Mouse (Mus musculus): Measurements from ENCODE around the gene Col9a3. TPM values are rescaled to one million over a fixed set of nuclear protein-coding genes. Genes with fewer than 3 reads are reported as not detected.
A peak's percentile ranks its signal among the peaks of the same experiment; 100 is the strongest.

Col9a3 gene
- polyA plus RNA-seq, 1 experiment from 2014 or later = 8.8 TPM

DNA sequence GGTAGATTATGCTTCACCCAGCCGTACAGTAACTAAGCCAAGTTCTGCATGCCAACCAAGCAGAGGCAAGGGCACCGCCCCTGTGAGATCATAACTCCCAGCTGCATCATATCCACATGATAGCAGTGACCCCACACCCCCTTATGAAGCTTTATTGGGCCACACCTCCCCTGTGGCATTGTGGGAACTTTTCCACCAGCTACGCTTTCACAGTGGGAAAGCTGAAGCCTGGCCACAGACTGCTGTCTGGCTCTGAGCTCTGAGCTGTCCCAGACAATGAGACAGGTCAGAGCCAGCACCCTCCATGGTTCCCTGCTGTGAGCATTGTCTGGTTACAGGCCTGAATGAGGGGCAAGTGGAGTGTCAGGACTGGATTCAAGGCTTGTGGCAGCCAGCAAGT lies 16.6 kb upstream of the Col9a3 start, which contains the start of gene Mrgbp:
Gene Mrgbp (plus strand): TSS at position 303 of the 400 bp plus-strand sequence.
- peak within 1 kb of the TSS; percentile 86; the same call in 1 of the 2 replicates for H3K4me2 ChIP-seq
- H3K36me3 ChIP-seq = peaks cover 16% of the 10 kb centered on the region
- H3K27me3 ChIP-seq = peaks cover 4% of the 10 kb centered on the region; the same call in 1 of the 2 replicates
- no peak within 1 kb of the TSS for H3K9ac ChIP-seq
- no peaks in the 10 kb centered on the region for H3K9me3 ChIP-seq (replicated peaks)
- ATAC-seq (replicated peaks; ENCODE audit: low FRiP score) = no peak
- H3K4me1 ChIP-seq = peaks cover 25% of the 10 kb centered on the region
- H3K4me3 ChIP-seq (replicated peaks) = no peak within 1 kb of the TSS
- H3K27ac ChIP-seq = peak within 1 kb of the TSS; percentile 24
- WGBS = 62% methylated on average over 3 of the region's 3 CpGs

DNA sequence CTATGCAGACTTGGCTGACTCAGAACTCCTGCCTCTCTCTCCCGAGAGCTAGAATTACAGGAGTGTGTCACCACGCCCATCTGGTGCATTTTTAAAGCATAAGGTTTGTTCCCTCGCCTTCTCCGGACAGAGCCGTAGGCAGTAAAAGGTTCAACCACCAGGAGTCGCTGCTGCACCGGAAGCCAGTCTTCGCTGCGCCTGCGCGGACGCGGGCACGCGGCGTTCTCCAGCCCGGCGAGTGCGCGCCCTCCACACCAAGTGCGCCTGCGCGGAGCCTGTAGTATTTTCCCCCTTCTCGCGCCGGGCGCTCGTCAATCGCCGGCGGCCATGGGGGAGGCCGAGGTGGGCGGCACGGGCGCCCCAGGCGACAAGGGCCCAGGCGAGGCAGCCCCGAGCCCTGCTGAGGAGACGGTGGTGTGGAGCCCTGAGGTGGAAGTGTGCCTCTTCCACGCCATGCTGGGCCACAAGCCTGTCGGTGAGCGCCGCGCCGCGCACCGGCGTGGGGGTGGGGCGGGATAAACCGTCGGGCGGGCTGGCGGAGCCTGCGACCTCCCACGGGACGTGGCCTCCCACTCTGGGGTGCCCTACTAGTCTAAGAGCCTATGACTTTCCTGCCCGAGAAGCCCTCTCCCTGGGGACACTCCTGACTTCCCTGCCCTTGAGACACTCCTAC lies 15.0 kb upstream of the Col9a3 start:
- Histone ChIP-seq H3K4me3 (replicated peaks) (peak overlapping the region; percentile 93), H3K36me3 (peaks cover 30% of the 10 kb centered on the region), H3K4me2 (peak overlapping the region; percentile 86), H3K27me3 (peaks cover 4% of the 10 kb centered on the region; the same call in 1 of the 2 replicates), H3K9me3 (replicated peaks) (no peaks in the 10 kb centered on the region), H3K4me1 (peaks cover 21% of the 10 kb centered on the region), H3K27ac (peak overlapping the region; percentile 82), H3K9ac (peak overlapping the region; percentile 97)
- peak; percentile 90 for ATAC-seq (replicated peaks; ENCODE audit: low FRiP score)
- WGBS = under 1% methylated on average over 54 of the region's 57 CpGs

DNA sequence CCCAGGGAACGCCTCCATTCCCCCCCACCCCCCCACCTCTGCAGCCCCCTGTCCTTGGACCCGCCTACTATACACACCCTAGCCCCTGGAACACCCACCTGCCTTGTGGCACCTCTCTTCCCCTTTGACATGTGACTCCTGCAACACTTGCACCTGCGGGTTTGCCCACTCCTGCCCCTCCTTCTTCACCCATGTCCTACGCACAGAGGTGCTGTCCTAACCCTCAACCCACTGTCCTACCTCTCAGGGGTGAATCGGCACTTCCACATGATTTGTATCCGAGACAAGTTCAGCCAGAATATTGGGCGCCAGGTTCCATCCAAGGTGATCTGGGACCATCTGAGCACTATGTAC lies 14.5 kb upstream of the Col9a3 start:
- Histone ChIP-seq H3K9me3 (replicated peaks) (no peaks in the 10 kb centered on the region), H3K36me3 (peaks cover 30% of the 10 kb centered on the region), H3K4me1 (peaks cover 21% of the 10 kb centered on the region), H3K27ac (no peak overlapping the region), H3K4me2 (peak overlapping the region; percentile 86), H3K27me3 (peaks cover 4% of the 10 kb centered on the region; the same call in 1 of the 2 replicates), H3K4me3 (replicated peaks) (peak overlapping the region; percentile 93), H3K9ac (peak overlapping the region; percentile 97)
- 21% methylated on average over 7 of the region's 7 CpGs for WGBS
- ATAC-seq (replicated peaks; ENCODE audit: low FRiP score) = no peak; the same call in 1 of the 2 replicates

DNA sequence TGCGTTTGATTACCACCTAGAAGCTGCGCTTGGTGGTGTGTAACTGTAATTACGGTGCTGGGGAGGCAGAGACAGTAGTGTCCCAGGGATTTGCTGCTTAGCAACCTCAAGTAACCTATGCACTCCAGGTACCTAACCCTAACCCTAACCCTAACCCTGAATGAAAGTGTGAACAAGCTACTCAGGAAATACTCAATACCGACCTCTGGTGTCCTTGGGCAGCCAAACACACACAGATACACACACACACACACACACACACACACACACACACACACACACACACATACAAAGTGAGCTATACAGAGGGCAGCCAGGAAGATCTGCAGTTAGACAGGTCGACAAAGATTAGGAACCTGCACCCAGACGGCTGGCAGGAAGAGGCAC lies 8.9 kb upstream of the Col9a3 start:
- no peaks in the 10 kb centered on the region for H3K9me3 ChIP-seq (replicated peaks)
- peaks cover 62% of the 10 kb centered on the region for H3K36me3 ChIP-seq
- peaks cover 25% of the 10 kb centered on the region for H3K4me1 ChIP-seq
- peak overlapping the region; percentile 94 for H3K27ac ChIP-seq
- no peaks in the 10 kb centered on the region for H3K27me3 ChIP-seq
- peak overlapping the region; percentile 87 for H3K9ac ChIP-seq
- peak overlapping the region; percentile 79 for H3K4me2 ChIP-seq
- 48% methylated on average over 6 of the region's 6 CpGs for WGBS
- peak overlapping the region; percentile 98 for H3K4me3 ChIP-seq (replicated peaks)
- ATAC-seq (replicated peaks; ENCODE audit: low FRiP score) = peak; percentile 3; the same call in 1 of the 2 replicates

DNA sequence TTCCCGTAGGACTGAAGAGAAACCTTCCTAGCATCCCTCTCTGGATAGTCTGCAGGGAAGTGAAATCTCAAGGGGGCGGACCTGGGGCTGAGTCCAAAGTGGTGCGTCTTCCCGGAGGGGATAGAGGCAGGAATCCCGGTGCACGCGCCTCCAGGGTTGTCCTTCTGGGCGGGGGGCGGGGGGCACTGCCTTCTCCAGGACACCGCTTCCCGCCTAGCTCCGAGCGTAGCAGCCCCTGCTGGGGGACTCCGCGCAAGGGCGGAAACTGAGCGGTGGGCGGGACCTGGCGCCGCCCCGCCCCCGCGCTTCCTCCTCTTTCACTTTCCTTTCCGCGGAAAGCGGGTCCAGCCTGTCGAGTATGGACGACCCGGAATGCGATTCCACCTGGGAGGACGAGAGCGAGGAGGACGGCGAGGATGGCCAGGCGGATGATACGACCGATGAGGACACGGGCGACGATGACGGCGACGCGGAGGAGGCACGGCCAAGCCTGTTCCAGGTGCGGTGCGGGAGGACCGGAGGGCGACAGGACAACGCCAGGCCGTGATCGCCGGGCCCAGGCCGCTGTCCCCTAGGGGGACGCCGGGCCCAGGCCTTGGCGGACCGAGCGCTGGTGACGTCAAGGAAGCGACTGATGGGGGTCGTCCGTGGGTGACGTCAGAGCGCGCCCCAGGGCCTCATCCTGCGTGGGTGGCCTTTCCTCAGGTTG lies 8.3 kb upstream of the Col9a3 start, which contains the start of gene Ogfr:
Gene Ogfr (plus strand): TSS at position 123 of the 709 bp plus-strand sequence.
- peaks cover 19% of the 10 kb centered on the region for H3K4me1 ChIP-seq
- peak within 1 kb of the TSS; percentile 79 for H3K4me2 ChIP-seq
- peaks cover 67% of the 10 kb centered on the region for H3K36me3 ChIP-seq
- H3K9me3 ChIP-seq (replicated peaks) = no peaks in the 10 kb centered on the region
- peak within 1 kb of the TSS; percentile 87 for H3K9ac ChIP-seq
- no peaks in the 10 kb centered on the region for H3K27me3 ChIP-seq
- H3K4me3 ChIP-seq (replicated peaks) = peak within 1 kb of the TSS; percentile 98
- peak; percentile 94 for ATAC-seq (replicated peaks; ENCODE audit: low FRiP score)
- under 1% methylated on average over 67 of the region's 67 CpGs for WGBS
- peak within 1 kb of the TSS; percentile 94 for H3K27ac ChIP-seq

DNA sequence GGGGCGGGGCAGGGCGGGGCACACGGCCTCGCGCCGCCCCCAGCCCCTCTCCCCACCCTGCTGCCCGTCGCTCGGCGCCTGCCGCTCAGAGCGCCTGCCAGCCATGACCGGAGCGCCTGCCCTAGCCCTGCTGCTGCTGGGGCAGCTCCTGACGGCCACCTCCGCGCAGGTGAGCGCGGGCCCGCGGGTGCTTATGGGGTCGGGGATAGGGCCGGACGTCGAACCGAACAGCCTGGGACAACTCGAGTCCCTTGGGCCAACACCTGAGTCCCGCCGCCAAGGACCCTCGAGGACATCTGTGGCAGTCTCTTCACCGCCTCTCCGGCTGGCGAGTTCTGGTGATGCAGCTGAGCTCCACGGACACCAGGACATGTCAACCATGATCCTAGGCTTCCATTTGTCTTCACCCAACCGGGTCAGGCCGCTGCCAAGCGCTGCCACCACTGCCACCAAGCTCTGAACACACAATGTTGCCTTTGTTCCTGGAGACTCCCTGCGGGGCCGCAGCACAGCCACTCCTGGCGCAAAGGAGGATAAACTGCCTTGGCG lies 641 bp downstream of the Col9a3 start:
- 2% methylated on average over 40 of the region's 41 CpGs for WGBS
- peak; percentile 75 for ATAC-seq (replicated peaks; ENCODE audit: low FRiP score)
- peak overlapping the region; percentile 68 for H3K4me2 ChIP-seq
- H3K4me3 ChIP-seq (replicated peaks) = peak overlapping the region; percentile 38
- peaks cover 19% of the 10 kb centered on the region for H3K4me1 ChIP-seq
- H3K27ac ChIP-seq = 0 out of 2 replicates have a peak overlapping the region, but pooled peaks have one; percentile 23
- no peaks in the 10 kb centered on the region for H3K9me3 ChIP-seq (replicated peaks)
- H3K36me3 ChIP-seq = peaks cover 31% of the 10 kb centered on the region
- H3K9ac ChIP-seq = peak overlapping the region; percentile 35
- peaks cover 35% of the 10 kb centered on the region for H3K27me3 ChIP-seq

DNA sequence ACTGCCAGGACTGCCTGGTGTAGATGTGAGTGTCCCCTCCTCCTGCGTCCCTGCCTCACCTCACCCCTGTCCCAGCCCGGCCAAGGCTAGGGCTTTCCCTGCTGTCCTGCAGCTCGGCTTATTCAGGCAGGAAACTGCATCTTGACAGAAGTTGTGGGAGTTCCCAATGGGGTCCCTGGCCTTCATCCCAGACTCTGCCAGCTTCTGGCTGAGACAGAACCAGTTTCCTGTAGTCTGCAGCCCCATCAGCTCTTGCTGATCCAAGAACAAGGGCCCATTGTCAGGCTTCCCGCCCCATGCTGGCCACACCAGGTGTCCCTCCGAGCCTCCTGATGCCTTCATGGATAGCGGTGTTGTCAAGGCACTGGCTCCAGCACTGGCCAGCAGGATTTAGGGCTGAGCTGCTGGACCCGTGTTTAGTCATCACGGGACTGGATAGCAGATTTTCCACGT lies 3.0 kb downstream of the Col9a3 start:
- no peak for ATAC-seq (replicated peaks; ENCODE audit: low FRiP score)
- Histone ChIP-seq H3K36me3 (peaks cover 7% of the 10 kb centered on the region), H3K4me3 (replicated peaks) (no peak overlapping the region), H3K27me3 (peaks cover 35% of the 10 kb centered on the region), H3K4me1 (peaks cover 19% of the 10 kb centered on the region), H3K9me3 (replicated peaks) (no peaks in the 10 kb centered on the region), H3K4me2 (no peak overlapping the region), H3K27ac (no peak overlapping the region), H3K9ac (no peak overlapping the region)
- 23% methylated on average over 9 of the region's 9 CpGs for WGBS

DNA sequence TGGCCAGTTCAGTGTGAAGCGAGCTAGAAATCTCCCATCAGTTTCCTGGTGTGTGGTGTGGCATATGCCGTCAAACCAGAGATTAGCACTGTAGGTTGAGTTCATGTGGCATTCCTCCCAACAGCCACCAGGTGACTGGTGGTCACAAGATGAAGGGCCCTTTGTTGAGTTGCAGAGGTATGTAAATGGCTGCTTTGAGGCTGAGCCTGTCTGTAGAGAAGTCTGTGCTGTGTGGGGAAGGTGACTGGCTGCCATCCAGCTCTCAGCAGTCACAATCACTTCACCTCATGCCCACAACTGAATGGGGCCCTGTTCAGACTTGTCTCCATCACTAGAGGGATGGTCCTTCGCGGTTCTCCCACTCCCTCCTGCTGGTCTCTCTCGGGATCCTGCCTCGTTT lies 7.2 kb downstream of the Col9a3 start:
- no peak overlapping the region for H3K9ac ChIP-seq
- peaks cover 8% of the 10 kb centered on the region; the same call in 1 of the 2 replicates for H3K4me1 ChIP-seq
- no peak overlapping the region for H3K4me2 ChIP-seq
- no peaks in the 10 kb centered on the region for H3K9me3 ChIP-seq (replicated peaks)
- H3K27ac ChIP-seq = no peak overlapping the region
- H3K27me3 ChIP-seq = peaks cover 6% of the 10 kb centered on the region; the same call in 1 of the 2 replicates
- no peaks in the 10 kb centered on the region for H3K36me3 ChIP-seq
- 56% methylated on average over 6 of the region's 6 CpGs for WGBS
- H3K4me3 ChIP-seq (replicated peaks) = no peak overlapping the region
- ATAC-seq (replicated peaks; ENCODE audit: low FRiP score) = no peak

DNA sequence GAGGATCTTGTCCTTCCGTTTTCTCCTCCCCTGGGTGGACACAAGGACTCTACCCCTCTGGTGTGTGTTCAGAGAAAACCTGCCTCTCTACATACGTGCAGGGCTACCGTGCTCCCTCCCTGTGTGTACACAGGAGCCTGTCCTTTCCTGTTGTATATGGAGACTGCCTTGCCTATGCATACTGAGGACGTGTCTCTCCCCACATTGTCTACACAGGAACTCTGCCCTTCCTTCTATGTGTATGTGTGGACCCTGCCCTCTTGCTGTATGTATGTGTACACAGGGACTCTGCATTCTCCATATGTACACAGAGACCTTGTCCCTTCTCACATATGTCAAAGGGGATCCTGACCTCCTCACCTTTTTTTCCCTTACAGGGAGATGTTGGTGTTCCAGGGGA lies 12.7 kb downstream of the Col9a3 start:
- no peaks in the 10 kb centered on the region for H3K36me3 ChIP-seq
- no peaks in the 10 kb centered on the region for H3K27me3 ChIP-seq
- 82% methylated on average over 4 of the region's 4 CpGs for WGBS

DNA sequence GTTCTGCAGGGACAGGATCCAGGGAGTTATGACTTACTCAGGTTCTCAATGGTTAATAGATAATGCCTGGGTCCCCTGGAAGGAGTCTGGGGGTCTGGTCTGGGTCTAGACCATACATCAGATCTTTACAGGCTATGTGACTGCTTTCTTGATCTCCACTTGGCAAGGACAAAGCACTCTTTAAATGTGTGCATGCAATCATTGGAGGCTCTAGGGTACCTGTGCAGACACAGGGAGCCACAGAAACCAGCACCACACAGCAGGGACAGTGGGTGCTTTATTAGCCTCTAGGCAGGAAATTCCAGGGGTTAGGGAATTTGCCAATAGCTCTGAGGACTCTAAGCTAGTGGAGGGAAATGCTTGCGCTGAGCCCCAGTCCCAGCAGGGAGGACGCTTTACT lies 14.3 kb downstream of the Col9a3 start:
- H3K4me3 ChIP-seq (replicated peaks) = no peak overlapping the region
- ATAC-seq (replicated peaks; ENCODE audit: low FRiP score) = no peak
- H3K4me2 ChIP-seq = no peak overlapping the region
- H3K27ac ChIP-seq = no peak overlapping the region
- no peaks in the 10 kb centered on the region for H3K4me1 ChIP-seq
- H3K9ac ChIP-seq = no peak overlapping the region
- WGBS = 73% methylated on average over 2 of the region's 2 CpGs
- H3K36me3 ChIP-seq = no peaks in the 10 kb centered on the region
- H3K9me3 ChIP-seq (replicated peaks) = no peaks in the 10 kb centered on the region
- no peaks in the 10 kb centered on the region for H3K27me3 ChIP-seq

More for the DNA sequence above, 12.7 kb downstream of the Col9a3 start:
- Histone ChIP-seq H3K4me3 (replicated peaks) (no peak overlapping the region), H3K4me1 (no peaks in the 10 kb centered on the region), H3K9ac (no peak overlapping the region), H3K27ac (no peak overlapping the region), H3K9me3 (replicated peaks) (no peaks in the 10 kb centered on the region), H3K4me2 (no peak overlapping the region)
- ATAC-seq (replicated peaks; ENCODE audit: low FRiP score) = no peak

DNA sequence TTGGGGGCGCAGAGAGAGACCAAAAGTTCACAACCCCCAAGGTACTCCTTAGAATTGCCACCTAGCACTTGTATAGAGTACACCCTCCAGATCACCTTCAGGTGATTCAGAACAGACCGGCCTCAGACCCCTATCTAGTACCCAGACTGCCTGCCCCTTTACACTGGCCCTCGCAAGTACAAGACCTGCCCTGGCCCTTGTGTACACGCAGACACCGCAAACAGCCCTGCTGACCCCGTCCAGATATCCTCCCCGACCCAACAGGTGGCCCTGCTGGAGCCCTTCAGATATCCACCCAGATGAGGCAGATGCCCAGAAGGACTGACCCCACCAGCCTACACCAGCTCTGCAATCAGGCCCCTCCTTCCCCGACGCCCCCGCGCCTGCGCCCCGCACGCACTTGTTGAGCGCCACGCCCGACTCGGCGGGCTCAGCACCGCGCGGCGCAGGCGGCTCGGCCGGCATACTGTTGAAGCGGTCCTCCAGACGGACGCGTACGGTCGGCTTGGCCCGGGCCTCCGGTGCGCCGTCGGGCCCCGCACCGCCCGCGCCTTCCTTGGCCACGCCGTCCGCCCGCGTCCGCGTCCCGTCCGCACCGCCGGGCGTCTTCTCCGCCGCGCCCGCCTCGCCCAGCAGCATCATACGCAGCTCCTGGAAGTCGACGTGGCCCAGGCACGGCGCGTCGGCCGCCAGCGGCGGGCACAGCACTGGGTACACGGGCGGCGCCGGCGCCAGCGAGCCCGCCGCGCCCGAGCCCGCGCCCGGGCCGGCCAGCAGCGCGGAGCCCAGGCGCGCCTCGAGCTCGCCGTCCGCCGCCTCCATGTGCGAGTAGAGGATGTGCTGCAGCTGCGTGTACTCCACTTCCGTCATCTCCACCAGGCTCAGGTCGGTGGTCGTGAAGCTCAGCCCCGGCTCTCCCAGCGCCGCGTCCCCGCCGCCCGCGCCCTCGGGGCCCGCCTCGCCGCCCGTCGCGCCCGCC lies 44.3 kb downstream of the Col9a3 start:
- H3K4me3 ChIP-seq (replicated peaks) = peak overlapping the region; percentile 42
- peak; percentile 58; the same call in 1 of the 2 replicates for ATAC-seq (replicated peaks; ENCODE audit: low FRiP score)
- no peak overlapping the region for H3K27ac ChIP-seq
- H3K9ac ChIP-seq = no peak overlapping the region
- H3K27me3 ChIP-seq = peaks cover 70% of the 10 kb centered on the region
- 4% methylated on average over 98 of the region's 112 CpGs for whole genome bisulfite sequencing
- H3K4me1 ChIP-seq = peaks cover 7% of the 10 kb centered on the region
- H3K36me3 ChIP-seq = no peaks in the 10 kb centered on the region
- peaks cover 11% of the 10 kb centered on the region for H3K9me3 ChIP-seq (replicated peaks)
- peak overlapping the region; percentile 56 for H3K4me2 ChIP-seq
